Mouse (Mus musculus): ENCODE data around the gene Zfp865.

- no peak for TF ChIP-seq CTCF (IDR thresholded peaks at IDR 0.05; ENCODE audit: borderline replicate concordance, insufficient read depth, low read depth, low read length)
- no peak for TF ChIP-seq POLR2A (IDR thresholded peaks at IDR 0.05; ENCODE audit: borderline replicate concordance, insufficient read depth, low read length)
Observed at GRCm38 (mm10) chr7:5016920-5017319, 3.3 kb upstream of the Zfp865 start.
